Mouse (Mus musculus) forebrain, embryonic 15.5 days (tissue): ENCODE data around the gene Pitpnm2. TPM values are rescaled to one million over a fixed set of nuclear protein-coding genes. Genes with fewer than 3 reads are reported as not detected.

Source experiments
- ATAC-seq: fragments of 200-750 bp; cut with Nextera tagmentation; replicated peaks from 2 replicates; pipeline ENCODE4 v1.8.0; 2017; ENCODE audit warnings: mild to moderate bottlenecking, moderate TSS enrichment, moderate library complexity
- H3K27ac ChIP-seq: fragments of 300-500 bp; sonication (generic); replicated peaks from 2 replicates; pipeline ENCODE4 v1.5.1; 2015; ENCODE audit warnings: mild to moderate bottlenecking, inconsistent platforms
- H3K27me3 ChIP-seq: fragments of 300-500 bp; sonication (generic); 2 replicates; pipeline ENCODE4 v1.6.1; 2015; ENCODE audit warnings: inconsistent platforms
- H3K36me3 ChIP-seq: fragments of 300-500 bp; sonication (generic); 2 replicates; pipeline ENCODE4 v1.6.1; 2015; ENCODE audit warnings: mild to moderate bottlenecking, inconsistent platforms
- H3K4me1 ChIP-seq: fragments of 300-500 bp; sonication (generic); 2 replicates; pipeline ENCODE4 v1.6.1; 2015; ENCODE audit warnings: inconsistent platforms
- H3K4me2 ChIP-seq: fragments of 300-500 bp; sonication (generic); replicated peaks from 2 replicates; pipeline ENCODE4 v1.6.1; 2015; ENCODE audit warnings: mild to moderate bottlenecking, inconsistent platforms
- H3K4me3 ChIP-seq: fragments of 300-500 bp; sonication (generic); 2 replicates; pipeline ENCODE4 v1.5.1; 2015; ENCODE audit warnings: mild to moderate bottlenecking, inconsistent platforms
- H3K9ac ChIP-seq: fragments of 300-500 bp; sonication (generic); replicated peaks from 2 replicates; pipeline ENCODE4 v1.6.1; 2015; ENCODE audit warnings: mild to moderate bottlenecking, inconsistent platforms
- H3K9me3 ChIP-seq: fragments of 300-500 bp; sonication (generic); 2 replicates; pipeline ENCODE4 v1.6.1; 2016; ENCODE audit warnings: inconsistent platforms
- WGBS: fragments of 180-500 bp; shearing (Covaris S2); methylation state at CpG from one replicate; pipeline ENCODE4 v1.1.7; 2015; ENCODE audit warnings: mixed read lengths; 5-methylcytosine and 5-hydroxymethylcytosine counted together
- polyA plus RNA-seq: library from polyadenylated mRNA; unstranded; fragments of >200 nt; fragmentation: Nextera tagmentation; extraction: Ambion mirVana; gene quantifications from 2 replicates; pipeline ENCODE4 v1.2.1, GENCODE M21; 2015

Gene Pitpnm2
- polyA plus RNA-seq, 1 experiment from 2014 or later, result 10.9 TPM

- no peaks in the 10 kb centered on the region for H3K9me3 ChIP-seq
- H3K9ac ChIP-seq, result no peak overlapping the region
- peaks cover 46% of the 10 kb centered on the region for H3K4me1 ChIP-seq
- WGBS, result 70% methylated on average over 9 of the region's 9 CpGs
- H3K4me3 ChIP-seq, result no peak overlapping the region
- H3K36me3 ChIP-seq, result no peaks in the 10 kb centered on the region
- no peaks in the 10 kb centered on the region for H3K27me3 ChIP-seq
- H3K27ac ChIP-seq, result no peak overlapping the region
- no peak for ATAC-seq
- H3K4me2 ChIP-seq, result no peak overlapping the region
These were observed 173.8 kb downstream of the Pitpnm2 start for GRCm38 (mm10) chr5:124075716-124076115.

- Histone ChIP-seq H3K4me2 (no peak overlapping the region), H3K9me3 (no peaks in the 10 kb centered on the region), H3K9ac (no peak overlapping the region), H3K4me1 (peaks cover 41% of the 10 kb centered on the region), H3K27me3 (no peaks in the 10 kb centered on the region), H3K27ac (no peak overlapping the region), H3K4me3 (no peak overlapping the region), H3K36me3 (no peaks in the 10 kb centered on the region)
- 72% methylated on average over 10 of the region's 10 CpGs for WGBS
- no peak for ATAC-seq
These were observed 174.7 kb downstream of the Pitpnm2 start for GRCm38 (mm10) chr5:124074845-124075307.

GRCm38 (mm10) chr5:124073682-124074081, 175.9 kb downstream of the Pitpnm2 start:
- Histone ChIP-seq H3K36me3 (no peaks in the 10 kb centered on the region), H3K4me2 (no peak overlapping the region), H3K9me3 (no peaks in the 10 kb centered on the region), H3K27me3 (no peaks in the 10 kb centered on the region), H3K4me3 (no peak overlapping the region), H3K9ac (no peak overlapping the region), H3K4me1 (peaks cover 29% of the 10 kb centered on the region), H3K27ac (no peak overlapping the region)
- no peak for ATAC-seq
- WGBS, result 58% methylated on average over 9 of the region's 9 CpGs

GRCm38 (mm10) chr5:124069657-124070056, 179.9 kb downstream of the Pitpnm2 start:
- Histone ChIP-seq H3K27me3 (no peaks in the 10 kb centered on the region), H3K27ac (no peak overlapping the region), H3K4me3 (no peak overlapping the region), H3K36me3 (no peaks in the 10 kb centered on the region), H3K9ac (no peak overlapping the region), H3K9me3 (no peaks in the 10 kb centered on the region), H3K4me2 (no peak overlapping the region), H3K4me1 (peaks cover 8% of the 10 kb centered on the region; the same call in 1 of the 2 replicates)
- 82% methylated on average over 3 of the region's 3 CpGs for WGBS
- ATAC-seq, result no peak

Other genes starting within 250 kb of the Pitpnm2 start
- gene Vps37b, start 217.5 kb downstream of the Pitpnm2 start, polyA plus RNA-seq, result 106 and 109 TPM in 2 replicates
- gene Abcb9, start 154.0 kb downstream of the Pitpnm2 start, polyA plus RNA-seq, result 10.9 TPM in 2 replicates
- gene Ogfod2, start 137.5 kb downstream of the Pitpnm2 start, polyA plus RNA-seq, result 34.7 and 35.0 TPM in 2 replicates
- gene Arl6ip4, start 133.7 kb downstream of the Pitpnm2 start, polyA plus RNA-seq, result 72.7 and 75.5 TPM in 2 replicates
- gene Mphosph9, start 78.2 kb upstream of the Pitpnm2 start, polyA plus RNA-seq, result 16.4 and 17.6 TPM in 2 replicates
- gene 2810006K23Rik, start 78.3 kb upstream of the Pitpnm2 start, polyA plus RNA-seq, result 19.0 and 22.6 TPM in 2 replicates
- gene Cdk2ap1, start 113.3 kb upstream of the Pitpnm2 start, polyA plus RNA-seq, result 85.6 and 193 TPM in 2 replicates
- 101 and 111 TPM in 2 replicates for gene Sbno1, start 176.2 kb upstream of the Pitpnm2 start, polyA plus RNA-seq
- 36.3 and 56.7 TPM in 2 replicates for gene Kmt5a, start 190.2 kb upstream of the Pitpnm2 start, polyA plus RNA-seq
- 26.3 and 27.8 TPM in 2 replicates for gene Rilpl2, start 228.6 kb upstream of the Pitpnm2 start, polyA plus RNA-seq
- gene Snrnp35, start 233.4 kb upstream of the Pitpnm2 start, polyA plus RNA-seq, result 24.9 and 26.0 TPM in 2 replicates